Mouse (Mus musculus): Measurements from ENCODE around the gene Rad23a.
"Not testable (repeated sequence)": the region's sequence is repeated elsewhere in the genome, so short reads cannot be mapped to it uniquely, and the experiment has no call there.

GRCm38 (mm10) chr8:84826518-84826917, 13.9 kb downstream of the Rad23a start:
- TF ChIP-seq POLR2A (IDR thresholded peaks at IDR 0.05; ENCODE audit: insufficient read depth, low read depth, low read length); CTCF (IDR thresholded peaks at IDR 0.05): not testable (repeated sequence)

All from heart, adult 2 months (tissue).